Mouse (Mus musculus) embryonic facial prominence, embryonic 11.5 days (tissue): ENCODE measurements around the gene Sema3d. TPM values are rescaled to one million over a fixed set of nuclear protein-coding genes. Genes with fewer than 3 reads are reported as not detected.

Experiments
- ATAC-seq: fragments of 200-750 bp; cut with Nextera tagmentation; replicated peaks from 2 replicates; pipeline ENCODE4 v1.8.0; 2017; ENCODE audit warnings: low read depth; ENCODE audit not compliant: insufficient number of reproducible peaks, low FRiP score, low TSS enrichment
- DNase-seq: peaks from one replicate; pipeline ENCODE4 v3.0.0-alpha.2; 2015; ENCODE audit warnings: low spot score
- H3K27ac ChIP-seq: fragments of 300-500 bp; sonication (generic); replicated peaks from 2 replicates; pipeline ENCODE4 v1.5.1; 2014; ENCODE audit warnings: mild to moderate bottlenecking, low read depth, low read length, control low read depth
- H3K27me3 ChIP-seq: fragments of 300-500 bp; sonication (generic); 2 replicates; pipeline ENCODE4 v1.6.1; 2014; ENCODE audit warnings: mild to moderate bottlenecking, low read length, moderate library complexity, mixed read lengths; ENCODE audit not compliant: control insufficient read depth, insufficient read depth
- H3K36me3 ChIP-seq: fragments of 300-500 bp; sonication (generic); replicated peaks from 2 replicates; pipeline ENCODE4 v1.6.1; 2014; ENCODE audit warnings: low read depth, mild to moderate bottlenecking, low read length, moderate library complexity, mixed read lengths; ENCODE audit not compliant: control insufficient read depth, insufficient read depth
- H3K4me1 ChIP-seq: fragments of 300-500 bp; sonication (generic); 2 replicates; pipeline ENCODE4 v1.6.1; 2014; ENCODE audit warnings: low read length, mixed read lengths; ENCODE audit not compliant: control insufficient read depth, insufficient read depth
- H3K4me2 ChIP-seq: fragments of 300-500 bp; sonication (generic); 2 replicates; pipeline ENCODE4 v1.6.1; 2014; ENCODE audit warnings: low read depth, mild to moderate bottlenecking, control low read depth, low read length, moderate library complexity
- H3K4me3 ChIP-seq: fragments of 300-500 bp; sonication (generic); 2 replicates; pipeline ENCODE4 v1.5.1; 2014; ENCODE audit warnings: low read depth, low read length, control low read depth
- H3K9ac ChIP-seq: fragments of 300-500 bp; sonication (generic); replicated peaks from 2 replicates; pipeline ENCODE4 v1.6.1; 2014; ENCODE audit warnings: mild to moderate bottlenecking, control low read depth, low read length
- H3K9me3 ChIP-seq: fragments of 300-500 bp; sonication (generic); replicated peaks from 2 replicates; pipeline ENCODE4 v1.6.1; 2016; ENCODE audit warnings: mild to moderate bottlenecking, low read length, inconsistent platforms, mixed read lengths; ENCODE audit not compliant: control insufficient read depth
- WGBS: fragments of 180-500 bp; shearing (Covaris S2); extraction: QIAGEN DNeasy Blood & Tissue Kit; methylation state at CpG from one replicate; pipeline ENCODE4 v1.1.7; 2014; 5-methylcytosine and 5-hydroxymethylcytosine counted together
- polyA plus RNA-seq: library from polyadenylated mRNA; unstranded; fragments of >200 nt; fragmentation: Nextera tagmentation; extraction: Ambion mirVana; gene quantifications from 2 replicates; pipeline ENCODE4 v1.2.1, GENCODE M21; 2014

Gene Sema3d
- polyA plus RNA-seq, 1 experiment from 2014 or later: 9.6 TPM

DNA sequence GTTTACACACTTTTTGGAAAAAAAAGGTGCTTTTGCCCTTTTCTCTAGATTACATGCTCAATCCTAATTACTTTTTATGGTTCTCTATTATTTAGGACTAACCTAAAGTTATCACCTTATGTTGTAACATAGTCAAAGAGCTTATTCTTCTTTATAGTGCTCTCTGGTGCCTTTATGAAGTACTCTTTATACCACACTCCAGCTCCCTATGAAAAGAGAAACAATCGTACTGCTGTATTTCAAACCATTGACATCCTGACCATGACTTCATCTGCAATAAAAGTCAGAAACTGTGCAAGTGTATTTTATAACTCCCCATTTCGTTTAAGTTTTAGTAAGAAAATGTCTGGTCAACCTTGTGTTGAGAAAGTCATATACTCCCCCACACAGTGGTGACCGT, 29.4 kb downstream of the Sema3d start:
- Histone ChIP-seq H3K4me2 (no peak overlapping the region), H3K27ac (no peak overlapping the region), H3K4me3 (no peak overlapping the region), H3K4me1 (no peaks in the 10 kb centered on the region), H3K9ac (no peak overlapping the region), H3K9me3 (no peaks in the 10 kb centered on the region), H3K36me3 (no peaks in the 10 kb centered on the region), H3K27me3 (no peaks in the 10 kb centered on the region)
- 87% methylated on average over 3 of the region's 3 CpGs for WGBS
- no peak for DNase-seq
- no peak for ATAC-seq

DNA sequence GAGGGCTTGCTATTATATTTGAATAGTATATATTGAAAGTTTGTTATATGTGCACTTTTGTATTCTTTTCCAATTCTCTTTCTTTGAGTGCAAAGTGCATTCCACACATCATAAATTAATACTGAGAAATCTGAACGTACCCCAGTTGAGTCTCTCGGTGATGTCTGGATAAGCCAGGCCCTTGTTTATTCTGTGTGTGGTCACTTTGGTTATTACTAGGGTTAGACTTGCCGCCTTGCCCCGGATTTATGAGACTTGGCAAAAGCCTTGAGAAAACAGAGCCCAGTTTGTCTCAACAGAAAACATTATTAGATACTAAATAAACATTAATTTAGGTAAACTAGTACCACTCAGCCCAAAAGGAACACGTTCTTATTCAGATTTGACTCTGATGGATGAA, 40.1 kb downstream of the Sema3d start:
- Histone ChIP-seq H3K27me3 (no peaks in the 10 kb centered on the region), H3K9me3 (no peaks in the 10 kb centered on the region), H3K27ac (no peak overlapping the region), H3K9ac (no peak overlapping the region), H3K4me2 (no peak overlapping the region), H3K36me3 (no peaks in the 10 kb centered on the region), H3K4me1 (no peaks in the 10 kb centered on the region), H3K4me3 (no peak overlapping the region)
- ATAC-seq (no peak), DNase-seq (no peak)
- WGBS: 72% methylated on average over 5 of the region's 5 CpGs

DNA sequence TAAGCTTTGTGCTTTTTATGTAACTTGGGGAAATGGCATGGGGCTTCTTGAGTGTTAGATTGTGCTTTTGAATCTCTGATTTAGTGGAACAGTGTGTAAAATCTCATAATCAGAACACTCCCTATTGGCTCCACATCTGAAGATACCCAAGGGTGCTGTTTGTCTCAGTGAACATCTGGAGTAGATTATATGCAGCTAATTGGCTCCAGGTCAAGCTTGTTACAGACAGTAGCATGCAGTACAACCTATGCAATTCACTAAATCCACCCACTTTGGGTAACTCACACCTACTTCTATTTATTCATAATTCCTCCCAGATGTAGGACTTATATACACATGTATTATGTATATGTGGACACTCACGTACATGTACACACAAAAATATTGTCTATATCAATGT, 58.6 kb downstream of the Sema3d start:
- Histone ChIP-seq H3K4me1 (no peaks in the 10 kb centered on the region), H3K4me2 (no peak overlapping the region), H3K36me3 (no peaks in the 10 kb centered on the region), H3K27me3 (0 out of 2 replicates have a peak, but pooled peaks cover 2% of the 10 kb centered on the region), H3K4me3 (no peak overlapping the region), H3K27ac (no peak overlapping the region), H3K9me3 (no peaks in the 10 kb centered on the region; the same call in 1 of the 2 replicates), H3K9ac (no peak overlapping the region)
- peak; percentile 72; the same call in 1 of the 2 replicates for ATAC-seq
- WGBS: 33% methylated on average over 1 of the region's 1 CpGs
- peak; percentile 81 for DNase-seq

DNA sequence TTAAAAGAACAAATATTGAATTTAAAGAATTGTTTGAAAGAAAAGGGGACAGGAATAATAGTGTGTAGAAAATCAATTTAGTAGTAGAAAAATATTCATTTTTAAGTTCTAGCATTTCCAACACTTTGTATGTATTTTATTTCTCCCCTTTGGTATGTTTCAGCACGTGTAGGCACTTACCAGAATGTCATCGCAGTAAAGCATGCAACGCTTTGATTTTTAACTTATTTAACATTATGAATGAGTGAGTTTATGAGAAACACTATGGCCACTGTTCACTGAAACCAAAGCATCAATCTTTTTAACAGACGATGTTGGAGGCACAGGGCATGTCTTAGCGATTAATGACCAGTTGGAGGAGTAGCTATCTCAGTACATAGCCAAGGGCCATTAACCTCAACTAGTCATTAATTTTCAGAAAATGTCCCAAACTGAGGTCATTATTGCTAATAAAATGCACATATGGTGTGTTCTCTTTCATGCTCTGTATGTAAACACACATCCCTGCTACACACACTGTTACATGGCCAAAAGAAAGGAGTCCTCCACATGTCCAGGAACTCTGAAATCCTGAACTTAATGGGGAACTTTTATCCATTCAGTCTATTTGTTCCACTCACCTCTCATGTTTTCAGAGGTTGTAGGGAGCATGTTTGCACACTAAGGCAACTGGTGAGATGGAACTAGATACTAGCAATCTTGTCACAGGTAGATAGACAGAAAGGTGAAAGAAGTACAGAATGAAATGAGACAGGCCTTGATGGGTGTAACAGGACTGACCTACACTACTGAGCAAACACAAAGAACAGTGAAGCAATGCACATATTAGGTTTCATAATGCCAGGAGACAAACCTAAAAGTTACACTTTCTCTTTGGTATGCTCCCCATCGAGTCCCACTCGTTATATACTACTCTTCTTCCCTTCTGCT, 59.3 kb downstream of the Sema3d start:
- no peak overlapping the region for H3K4me3 ChIP-seq
- DNase-seq: no peak
- no peak for ATAC-seq
- H3K27me3 ChIP-seq: 0 out of 2 replicates have a peak, but pooled peaks cover 2% of the 10 kb centered on the region
- 70% methylated on average over 7 of the region's 7 CpGs for WGBS
- H3K9ac ChIP-seq: no peak overlapping the region
- no peak overlapping the region for H3K27ac ChIP-seq
- H3K4me2 ChIP-seq: no peak overlapping the region
- no peaks in the 10 kb centered on the region for H3K4me1 ChIP-seq
- H3K9me3 ChIP-seq: no peaks in the 10 kb centered on the region; the same call in 1 of the 2 replicates
- H3K36me3 ChIP-seq: no peaks in the 10 kb centered on the region

DNA sequence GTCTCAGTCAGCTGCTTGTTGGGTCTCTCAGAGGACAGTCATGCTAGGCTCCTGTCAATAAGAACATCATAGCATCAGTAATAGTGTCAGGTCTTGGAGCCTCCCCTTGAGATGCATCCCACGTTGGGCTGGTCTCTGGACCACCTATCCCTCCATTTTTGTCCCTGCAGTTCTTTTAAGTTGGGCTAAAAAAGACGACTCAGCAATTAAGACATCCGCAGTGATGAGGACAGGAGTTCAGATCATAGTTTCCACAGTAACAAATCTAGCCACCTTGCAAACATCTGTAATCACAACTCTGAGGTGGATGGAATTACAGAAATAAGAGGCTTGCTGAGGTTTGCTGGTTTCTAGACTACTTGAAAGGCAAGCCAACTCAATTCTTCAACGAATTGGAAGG, 67.9 kb downstream of the Sema3d start:
- Histone ChIP-seq H3K36me3 (no peaks in the 10 kb centered on the region), H3K27ac (no peak overlapping the region), H3K9me3 (no peaks in the 10 kb centered on the region), H3K4me1 (no peaks in the 10 kb centered on the region), H3K4me3 (no peak overlapping the region), H3K4me2 (no peak overlapping the region), H3K9ac (no peak overlapping the region), H3K27me3 (no peaks in the 10 kb centered on the region)
- no peak for ATAC-seq
- 90% methylated on average over 4 of the region's 4 CpGs for WGBS
- no peak for DNase-seq

DNA sequence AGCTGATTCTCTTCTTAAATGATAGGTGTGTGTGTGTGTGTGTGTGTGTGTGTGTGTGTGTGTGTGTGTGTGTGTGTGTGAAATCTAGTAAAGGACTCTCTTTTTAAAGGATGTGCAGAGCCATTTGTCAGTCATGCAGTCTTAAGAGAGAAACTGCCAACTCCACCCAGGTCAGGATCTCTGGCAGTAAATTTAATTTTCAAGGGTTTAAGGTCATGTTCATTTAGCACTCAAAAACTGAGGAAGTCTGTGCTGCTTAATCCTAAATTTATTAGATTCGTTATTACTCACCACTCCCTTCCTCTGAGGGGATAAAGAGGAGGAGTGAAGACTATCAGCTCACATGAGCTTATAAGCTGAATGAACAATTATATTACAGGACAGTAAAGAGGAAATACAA, 71.8 kb downstream of the Sema3d start:
- no peak for ATAC-seq
- no peak overlapping the region for H3K4me3 ChIP-seq
- no peak for DNase-seq
- H3K27me3 ChIP-seq: no peaks in the 10 kb centered on the region
- H3K9ac ChIP-seq: no peak overlapping the region
- H3K27ac ChIP-seq: no peak overlapping the region
- H3K9me3 ChIP-seq: no peaks in the 10 kb centered on the region
- H3K36me3 ChIP-seq: no peaks in the 10 kb centered on the region
- WGBS: 60% methylated on average over 1 of the region's 1 CpGs
- no peaks in the 10 kb centered on the region for H3K4me1 ChIP-seq
- H3K4me2 ChIP-seq: no peak overlapping the region

DNA sequence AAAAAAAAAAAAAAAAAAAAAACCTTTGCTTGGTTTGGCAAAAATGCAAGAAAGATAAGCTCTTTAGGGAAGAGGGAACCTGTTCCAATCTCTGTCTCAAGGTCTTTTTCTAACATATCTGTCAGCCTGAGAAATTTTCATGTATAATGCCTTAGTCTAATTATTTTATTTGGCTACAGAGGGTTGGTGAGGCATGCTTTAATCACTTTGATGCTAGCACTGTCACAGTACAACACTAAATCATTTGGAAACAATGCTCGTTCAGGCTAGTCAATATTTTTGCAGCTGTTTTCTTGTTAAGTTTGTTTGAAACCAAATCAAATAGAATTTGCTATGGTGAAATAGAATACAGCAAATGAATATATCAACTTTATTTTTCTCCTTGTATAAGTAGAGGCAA, 74.3 kb downstream of the Sema3d start:
- no peak for ATAC-seq
- H3K4me1 ChIP-seq: no peaks in the 10 kb centered on the region
- WGBS: 64% methylated on average over 1 of the region's 1 CpGs

DNA sequence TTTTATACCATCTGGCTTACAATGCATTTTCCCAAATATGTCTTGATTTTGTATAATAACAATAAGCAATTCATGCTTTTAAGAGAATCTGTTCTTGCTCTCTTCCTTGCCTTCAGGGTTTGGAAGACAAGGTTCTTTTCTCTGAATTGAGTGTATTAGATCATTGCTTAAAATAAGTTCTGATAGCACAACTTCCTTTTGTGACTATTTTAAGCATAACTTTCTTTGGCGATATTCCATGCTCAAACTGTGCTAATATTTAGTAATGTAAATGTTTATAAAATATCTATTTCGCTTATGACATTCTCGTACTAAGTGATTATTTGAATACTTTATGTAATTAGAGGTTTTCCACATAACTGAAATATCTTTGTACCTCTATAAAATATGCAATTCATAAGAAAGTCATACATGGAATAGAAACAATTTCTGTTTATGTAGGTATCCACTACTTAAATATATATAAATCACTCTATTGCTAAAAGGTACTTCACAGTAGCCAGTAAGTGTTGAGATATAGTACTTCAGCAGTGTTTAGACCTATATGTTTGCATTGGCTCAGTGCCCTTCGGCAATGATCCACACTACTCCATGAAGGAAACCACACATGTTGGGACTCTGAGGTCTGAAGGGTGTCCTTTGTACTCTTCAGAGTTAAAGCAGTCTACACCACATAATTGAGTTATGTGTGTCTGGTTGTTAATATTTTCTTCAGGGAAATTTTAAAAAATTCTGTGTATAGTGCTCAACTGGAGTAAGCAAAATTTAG, 84.6 kb downstream of the Sema3d start:
- Histone ChIP-seq H3K4me1 (no peaks in the 10 kb centered on the region), H3K4me2 (no peak overlapping the region), H3K9ac (no peak overlapping the region), H3K4me3 (no peak overlapping the region), H3K27me3 (no peaks in the 10 kb centered on the region), H3K9me3 (no peaks in the 10 kb centered on the region), H3K36me3 (no peaks in the 10 kb centered on the region), H3K27ac (no peak overlapping the region)
- ATAC-seq: no peak
- 83% methylated on average over 4 of the region's 4 CpGs for WGBS
- DNase-seq: no peak

More for the DNA sequence above, 74.3 kb downstream of the Sema3d start:
- H3K36me3 ChIP-seq: no peaks in the 10 kb centered on the region
- no peaks in the 10 kb centered on the region for H3K9me3 ChIP-seq
- H3K27me3 ChIP-seq: no peaks in the 10 kb centered on the region
- DNase-seq: no peak
- no peak overlapping the region for H3K4me3 ChIP-seq
- H3K27ac ChIP-seq: no peak overlapping the region
- H3K4me2 ChIP-seq: no peak overlapping the region
- no peak overlapping the region for H3K9ac ChIP-seq
